Mouse (Mus musculus) liver, embryonic 14.5 days (tissue): ENCODE data around the gene Ptx4.

ENCODE experiments used
- CTCF ChIP-seq: IDR thresholded peaks from 2 replicates; pipeline ENCODE4 v1.5.1; 2016; ENCODE audit warnings: antibody characterized with exemption, low read depth, control low read depth
- EP300 ChIP-seq: IDR thresholded peaks from 2 replicates; pipeline ENCODE4 v1.6.1; 2016; ENCODE audit warnings: antibody characterized with exemption, low read depth

DNA sequence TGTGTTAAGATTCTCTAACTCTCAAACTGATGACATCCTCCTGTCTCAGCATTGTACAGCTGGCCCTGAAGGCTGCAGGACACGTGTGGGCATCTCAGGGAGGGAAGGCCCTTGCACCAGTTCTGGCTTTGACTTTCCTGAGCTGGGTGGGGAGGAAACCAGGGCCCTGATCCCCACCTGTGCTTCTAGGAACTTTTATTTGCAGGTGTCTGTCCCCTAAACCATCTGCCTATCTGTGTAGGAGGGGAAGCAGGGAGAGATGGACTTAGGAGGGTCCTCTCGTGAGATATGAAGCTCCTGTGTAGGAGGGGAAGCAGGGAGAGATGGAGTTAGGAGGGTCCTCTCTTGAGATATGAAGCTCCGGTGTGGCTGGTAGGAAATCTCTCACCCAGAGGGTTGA is 37.7 kb upstream of the Ptx4 start:
- TF ChIP-seq CTCF = no peak
- TF ChIP-seq EP300 = no peak
